Mouse (Mus musculus) yolk sac, embryonic 10.5 days (tissue): Measurements from ENCODE around the gene Psmg3.
A peak's percentile ranks its signal among the peaks of the same experiment; 100 is the strongest.

ENCODE experiments used
- DNase-seq: peaks from one replicate; pipeline ENCODE4 v3.0.0-alpha.2; 2017; ENCODE audit warnings: low spot score

Psmg3 gene

DNA sequence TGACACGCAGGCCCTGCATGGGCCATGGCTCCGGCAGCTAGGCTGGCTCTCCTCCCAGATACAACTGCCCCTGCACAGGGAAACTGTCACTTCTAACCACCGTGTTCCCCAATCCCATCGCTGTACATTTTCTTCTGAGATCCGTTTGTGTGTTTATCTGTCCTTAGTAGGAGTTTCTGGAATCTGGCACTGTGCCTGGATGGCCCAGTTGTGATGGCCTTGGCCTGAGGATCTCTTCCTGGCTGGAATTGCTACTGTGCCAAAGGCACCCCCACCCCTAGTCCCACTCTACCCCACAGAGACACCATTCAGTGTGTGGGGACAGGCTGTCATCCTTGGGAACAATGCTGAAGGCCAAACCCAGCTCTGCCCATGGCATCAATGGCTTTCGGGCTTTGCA lies 10.7 kb downstream of the Psmg3 start:
- DNase-seq: no peak

DNA sequence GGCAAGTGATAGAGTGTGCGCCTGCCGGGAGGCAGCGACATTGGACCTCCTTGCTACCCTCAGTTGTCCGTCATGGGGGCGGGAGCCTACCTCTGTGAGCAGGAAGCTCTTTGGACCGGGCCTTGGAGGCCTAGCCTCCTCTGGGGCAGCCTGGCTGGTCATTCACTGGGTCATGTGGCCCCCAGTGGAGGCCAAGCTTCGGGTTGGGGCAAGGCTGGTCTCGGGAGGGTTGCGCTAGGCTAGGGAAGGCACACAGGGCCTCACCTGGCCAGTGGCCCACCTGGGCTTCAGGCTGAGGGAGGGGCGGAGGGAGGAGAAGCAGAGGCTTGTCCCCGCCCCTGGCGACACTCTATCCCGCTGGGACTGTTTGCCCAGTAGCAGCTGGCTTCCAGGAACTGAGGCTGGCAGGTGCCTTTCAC lies 12.7 kb downstream of the Psmg3 start:
- peak; percentile 68 for DNase-seq

DNA sequence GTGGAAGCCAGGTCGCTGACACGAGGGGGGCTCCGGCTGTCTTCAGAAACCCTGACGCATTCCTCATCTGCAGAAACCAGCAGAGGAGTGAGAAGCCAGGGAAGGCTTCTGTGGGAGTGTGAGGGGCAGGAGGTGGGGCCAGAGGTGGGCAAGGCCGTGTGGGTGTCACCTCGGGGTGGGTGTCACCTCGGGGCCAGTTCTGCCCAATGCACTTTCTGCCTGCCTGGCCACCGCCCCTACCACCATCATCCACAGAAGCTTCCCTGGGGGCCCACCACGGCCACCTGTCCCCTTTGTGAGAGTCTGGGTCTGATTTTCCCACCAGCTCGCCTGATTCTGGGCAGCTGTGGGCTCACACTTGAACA lies 13.6 kb downstream of the Psmg3 start:
- no peak for DNase-seq

- DNase-seq: no peak
Measured at GRCm38 (mm10) chr5:139812398-139813125, 14.1 kb downstream of the Psmg3 start.

DNA sequence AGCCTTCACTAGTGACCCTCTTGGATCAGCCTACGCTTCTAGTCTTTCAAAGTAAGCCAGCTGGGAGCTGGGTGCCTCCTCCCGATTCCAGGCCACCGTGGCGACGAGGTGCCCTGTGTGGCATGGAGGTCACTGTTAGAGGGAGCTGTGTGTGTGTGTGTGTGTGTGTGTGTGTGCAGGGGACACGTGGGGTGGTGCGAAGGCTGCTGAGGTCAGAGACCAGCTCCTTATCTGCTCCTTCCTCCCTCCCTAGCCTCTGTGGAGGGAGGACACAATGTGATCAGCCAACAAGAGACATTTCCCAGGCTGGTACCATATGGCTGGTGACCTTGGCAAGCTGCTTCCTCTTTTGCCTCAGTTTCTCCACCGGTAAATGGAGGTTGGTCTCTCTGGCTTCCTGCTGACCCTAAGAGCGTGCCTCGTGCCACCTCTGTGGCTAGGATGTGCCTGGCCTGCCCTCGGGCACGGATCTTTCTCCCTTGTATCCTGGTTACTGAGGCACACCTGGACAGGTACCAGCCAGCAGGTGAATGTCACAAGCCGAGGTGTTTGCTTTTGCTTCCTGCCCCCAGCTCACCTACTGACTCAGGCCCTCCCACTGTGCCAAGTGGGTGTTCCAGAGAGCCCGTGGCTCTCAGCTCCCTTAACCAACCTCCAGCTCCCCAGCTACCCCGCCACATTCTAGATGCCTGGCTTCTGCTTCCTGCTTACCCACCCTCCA lies 14.8 kb downstream of the Psmg3 start:
- DNase-seq: no peak

DNA sequence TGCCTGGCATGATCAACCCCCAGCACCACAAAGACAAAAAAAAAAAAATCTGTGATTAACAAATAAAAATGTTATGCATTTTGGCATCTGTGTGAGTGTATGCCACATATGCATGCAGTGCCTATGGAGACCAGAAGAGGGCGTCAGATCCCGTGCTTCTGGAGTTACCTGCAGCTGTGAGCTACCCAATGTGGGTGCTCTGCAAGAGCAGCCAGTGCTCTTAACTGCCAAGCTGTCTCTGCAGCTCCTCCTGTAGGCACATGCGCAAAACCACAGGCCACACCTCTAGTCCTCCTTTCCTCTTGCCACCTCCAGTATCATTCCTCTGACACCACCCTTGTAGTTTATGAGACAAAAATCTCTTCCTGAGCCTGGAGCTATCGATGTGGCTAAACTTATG lies 17.3 kb downstream of the Psmg3 start:
- DNase-seq: no peak

- no peak for DNase-seq
Measured at GRCm38 (mm10) chr5:139805924-139806323, 20.8 kb downstream of the Psmg3 start.

DNA sequence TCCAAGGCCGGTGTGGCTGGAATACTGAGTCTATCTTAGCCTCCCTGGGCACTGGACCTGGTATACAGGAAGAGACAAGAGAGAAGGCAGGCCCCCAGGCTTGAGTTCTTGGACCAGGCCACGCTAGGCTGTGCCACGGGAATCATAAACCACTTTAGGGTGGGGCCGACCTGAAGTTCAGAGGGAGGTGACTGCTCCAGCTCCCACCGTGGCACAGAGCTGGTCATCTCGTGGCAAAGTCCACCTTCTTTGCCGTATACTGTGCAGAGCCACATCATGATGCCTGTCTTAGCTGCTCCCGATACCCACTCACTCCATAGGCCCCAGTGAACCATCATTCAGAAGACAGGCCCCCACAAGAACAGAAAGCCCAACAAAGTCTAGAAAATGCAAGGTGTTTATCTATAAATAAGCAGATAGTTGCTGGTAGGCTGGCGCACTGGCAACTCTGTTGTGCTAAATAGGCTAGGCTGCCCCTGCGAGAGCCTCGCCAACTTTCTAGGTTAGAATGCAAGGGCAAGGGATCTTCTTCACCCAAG lies 22.0 kb downstream of the Psmg3 start:
- DNase-seq: no peak

GRCm38 (mm10) chr5:139804107-139804551 lies 22.6 kb downstream of the Psmg3 start:
- DNase-seq: peak; percentile 73

DNA sequence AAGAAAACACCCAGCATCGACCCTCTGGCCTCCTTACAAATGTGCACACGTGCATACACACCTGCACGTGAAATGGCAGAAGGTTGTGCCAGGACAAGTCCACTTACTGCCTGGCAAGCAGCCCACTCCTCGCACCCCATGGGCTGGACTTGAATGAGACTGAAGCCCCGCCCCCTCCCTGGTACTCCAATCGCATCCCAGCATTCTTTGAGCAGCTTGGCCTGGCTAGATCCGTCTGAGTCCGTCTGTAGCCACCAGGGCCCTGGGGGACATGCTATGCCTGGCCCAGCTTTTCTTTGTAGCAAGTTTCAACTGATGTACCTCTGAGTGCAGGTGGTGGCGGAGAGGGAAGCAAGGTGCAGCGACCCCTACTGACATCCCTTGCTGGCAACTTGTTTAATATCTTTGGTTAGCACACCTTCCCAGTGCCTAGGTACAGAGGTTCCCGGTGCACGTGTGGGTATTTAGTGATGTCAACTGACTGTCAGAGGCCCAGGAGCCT lies 23.0 kb downstream of the Psmg3 start:
- peak; percentile 57 for DNase-seq

DNA sequence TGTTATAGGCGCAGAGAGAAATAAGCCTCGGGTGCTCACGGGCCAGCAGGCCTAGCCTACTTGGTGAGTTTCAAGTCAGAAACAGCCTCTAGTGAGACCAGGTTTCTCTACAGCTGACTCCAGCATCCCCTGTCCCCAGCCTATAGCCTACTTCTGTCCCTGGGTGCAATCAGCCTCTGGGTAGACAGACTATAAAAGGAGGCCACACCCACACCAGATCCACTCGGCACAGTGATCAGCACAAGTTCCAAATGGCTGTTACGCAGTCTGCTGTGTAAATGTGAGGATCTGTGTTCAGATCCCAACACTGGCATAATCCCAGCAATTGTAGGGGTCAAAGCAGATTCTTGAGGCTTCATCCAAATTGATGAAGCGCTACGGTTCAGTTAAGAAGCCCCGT lies 23.5 kb downstream of the Psmg3 start:
- DNase-seq: no peak

GRCm38 (mm10) chr5:139801880-139802279 lies 24.8 kb downstream of the Psmg3 start:
- no peak for DNase-seq

DNA sequence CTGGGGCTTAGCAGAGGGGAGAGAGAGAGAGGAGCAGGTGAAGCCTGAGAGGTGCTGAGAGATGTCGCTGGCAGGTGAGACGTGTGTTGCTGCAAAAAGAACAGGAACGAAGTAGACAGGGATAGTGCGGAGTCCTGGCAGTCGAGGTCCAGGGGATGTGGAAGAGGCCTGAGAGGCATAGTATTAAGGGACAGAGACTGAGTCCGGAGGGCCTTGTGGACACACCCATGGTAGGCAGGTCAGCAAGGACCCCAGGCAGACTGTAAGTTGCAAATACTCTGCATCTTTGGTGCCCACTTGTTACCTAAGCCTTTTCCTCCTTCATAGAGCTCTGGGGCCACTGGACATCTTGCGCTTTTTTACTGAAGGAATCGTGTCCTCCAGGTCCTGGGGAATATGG lies 25.5 kb downstream of the Psmg3 start:
- DNase-seq: no peak

DNA sequence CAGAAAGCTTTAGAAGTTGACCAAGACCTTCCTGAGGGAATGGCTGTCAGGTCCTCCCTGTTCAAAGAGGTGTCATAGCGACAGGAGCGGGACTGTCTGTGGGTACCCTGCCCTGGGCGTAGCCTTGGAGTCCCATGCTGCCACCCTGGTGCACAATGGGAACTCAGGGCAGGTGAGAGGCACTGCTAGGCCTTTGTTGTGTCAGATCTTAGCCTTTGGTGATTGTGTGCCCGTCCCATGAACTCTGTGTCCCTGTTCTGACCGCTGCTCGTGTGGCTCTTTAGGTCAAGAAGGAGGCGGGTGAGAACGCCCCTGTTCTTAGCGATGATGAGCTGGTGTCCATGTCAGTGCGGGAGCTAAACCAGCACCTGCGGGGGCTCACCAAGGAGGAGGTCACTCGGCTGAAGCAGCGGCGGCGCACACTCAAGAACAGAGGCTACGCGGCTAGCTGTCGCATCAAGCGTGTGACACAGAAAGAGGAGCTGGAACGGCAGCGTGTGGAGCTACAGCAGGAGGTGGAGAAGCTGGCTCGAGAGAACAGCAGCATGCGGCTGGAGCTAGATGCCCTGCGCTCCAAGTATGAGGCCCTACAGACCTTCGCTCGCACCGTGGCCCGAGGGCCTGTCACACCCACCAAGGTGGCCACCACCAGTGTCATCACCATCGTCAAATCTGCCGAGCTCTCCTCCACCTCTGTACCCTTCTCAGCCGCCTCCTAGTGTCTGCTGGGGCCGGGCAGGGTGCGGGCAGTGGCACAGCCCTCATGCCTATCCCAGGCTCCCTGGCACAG lies 26.7 kb downstream of the Psmg3 start:
- DNase-seq: no peak

DNA sequence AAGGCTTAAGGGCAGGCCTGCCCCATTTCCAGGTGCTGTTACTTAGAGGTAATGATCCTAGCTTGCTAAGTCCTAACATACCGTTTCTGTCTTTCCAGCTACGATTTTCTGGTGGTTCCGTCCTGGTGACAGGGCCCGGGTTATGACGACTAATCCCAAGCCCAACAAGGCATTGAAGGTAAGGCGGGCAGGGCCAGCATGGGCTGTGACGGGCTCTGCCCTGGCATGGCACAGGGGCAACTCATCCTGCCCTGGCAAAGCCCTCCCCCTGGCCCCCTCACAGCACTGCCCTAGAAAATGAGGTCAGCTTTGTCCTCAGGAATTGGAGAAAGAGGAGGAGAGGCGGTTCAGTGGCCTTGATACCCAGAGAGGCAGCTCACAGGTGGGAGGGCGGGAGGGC lies 27.6 kb downstream of the Psmg3 start:
- no peak for DNase-seq

- DNase-seq: no peak
Measured at GRCm38 (mm10) chr5:139798168-139798900, 28.4 kb downstream of the Psmg3 start.

- DNase-seq: no peak
Measured at GRCm38 (mm10) chr5:139797473-139798167, 29.1 kb downstream of the Psmg3 start.

DNA sequence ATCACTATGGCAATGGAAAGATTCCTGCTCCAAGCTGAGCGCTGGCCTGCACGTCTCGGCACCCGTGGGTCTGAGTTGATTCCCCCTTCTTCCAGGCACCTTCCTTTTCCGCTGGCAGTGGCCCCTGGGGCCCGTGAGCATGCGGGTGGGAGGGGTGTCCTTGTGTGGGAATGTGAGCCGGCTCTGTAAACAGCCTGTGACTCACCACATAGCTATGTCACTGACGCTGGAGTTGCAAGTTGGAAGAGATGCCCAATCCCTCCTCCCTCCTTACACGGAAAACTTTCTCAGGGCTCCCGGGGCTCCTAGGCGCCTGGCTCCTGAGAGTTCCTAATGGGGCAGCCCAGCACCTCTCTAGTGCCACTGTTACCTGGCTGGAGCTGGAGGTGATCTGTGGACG lies 29.8 kb downstream of the Psmg3 start:
- DNase-seq: peak; percentile 80

DNA sequence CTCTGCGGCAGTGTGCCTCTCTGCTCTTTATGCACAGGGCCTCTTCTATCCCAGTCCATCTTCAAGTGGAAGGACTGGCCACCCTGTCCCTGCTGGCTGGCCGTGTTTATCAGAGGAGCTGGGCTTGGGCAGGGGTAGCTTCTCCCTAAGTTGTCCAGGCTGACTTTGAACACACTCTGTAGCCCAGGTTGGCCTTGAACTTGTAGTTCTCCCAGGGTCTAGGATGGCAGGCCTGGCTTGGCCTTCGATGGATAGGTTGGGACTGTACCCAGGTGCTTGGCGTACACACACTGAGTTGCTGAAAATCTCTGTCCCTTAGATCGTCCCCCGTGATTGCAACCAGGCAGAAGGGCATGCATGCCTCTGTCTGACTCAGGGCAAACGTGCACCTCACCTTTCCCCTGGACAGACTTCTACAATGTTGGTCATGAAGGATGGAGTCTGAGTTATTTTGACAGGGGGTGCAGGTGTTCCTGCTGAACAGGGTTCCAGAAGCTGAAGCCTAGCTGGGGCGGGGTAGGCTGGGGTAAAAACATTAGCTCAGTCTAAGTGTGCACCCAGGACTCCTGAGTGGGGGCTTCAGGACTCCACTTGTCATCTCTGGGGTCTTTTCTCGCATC lies 30.6 kb downstream of the Psmg3 start:
- no peak for DNase-seq

DNA sequence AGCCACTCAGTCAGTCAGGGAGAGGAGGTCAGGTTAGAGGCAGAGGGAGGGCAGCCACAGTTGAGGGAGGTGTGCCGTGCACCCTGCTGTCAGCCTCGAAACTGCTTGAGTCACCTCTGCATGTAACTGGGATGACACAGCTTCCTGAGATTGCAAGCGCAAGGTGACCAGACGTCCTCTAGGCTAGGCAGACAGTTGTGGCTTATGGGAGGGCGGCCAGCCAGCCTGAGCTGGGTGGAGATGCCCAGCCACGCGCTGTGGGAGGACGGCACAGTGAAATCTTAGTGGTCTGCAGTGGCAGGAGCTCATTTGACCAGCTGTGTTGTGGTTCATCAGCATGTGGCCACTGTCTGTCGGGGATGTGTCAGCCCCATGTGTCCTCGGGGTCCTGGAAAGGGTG lies 31.7 kb downstream of the Psmg3 start:
- no peak for DNase-seq

DNA sequence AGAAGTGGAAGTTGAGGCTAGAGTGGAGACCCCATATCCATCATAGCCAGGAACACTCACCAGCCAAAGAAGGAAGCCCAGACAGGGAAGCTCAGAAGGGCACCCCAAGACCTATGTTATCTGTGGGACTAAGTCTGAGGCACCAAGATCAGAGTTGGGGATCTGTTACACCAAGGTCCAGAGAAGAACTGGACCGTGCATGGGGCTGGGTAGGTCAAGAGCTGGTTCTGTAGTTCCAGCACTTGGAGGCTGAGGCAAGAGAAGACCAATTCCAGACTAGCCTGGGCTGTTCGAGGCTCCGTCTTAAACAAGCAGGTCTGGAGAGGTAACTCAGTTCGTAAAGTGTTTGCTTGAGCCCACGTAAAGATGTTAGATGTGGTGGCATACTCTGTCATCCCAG lies 32.5 kb downstream of the Psmg3 start:
- DNase-seq: no peak
